ENCODE assay signal across 8 mouse cellular contexts in the genomic region with DNA sequence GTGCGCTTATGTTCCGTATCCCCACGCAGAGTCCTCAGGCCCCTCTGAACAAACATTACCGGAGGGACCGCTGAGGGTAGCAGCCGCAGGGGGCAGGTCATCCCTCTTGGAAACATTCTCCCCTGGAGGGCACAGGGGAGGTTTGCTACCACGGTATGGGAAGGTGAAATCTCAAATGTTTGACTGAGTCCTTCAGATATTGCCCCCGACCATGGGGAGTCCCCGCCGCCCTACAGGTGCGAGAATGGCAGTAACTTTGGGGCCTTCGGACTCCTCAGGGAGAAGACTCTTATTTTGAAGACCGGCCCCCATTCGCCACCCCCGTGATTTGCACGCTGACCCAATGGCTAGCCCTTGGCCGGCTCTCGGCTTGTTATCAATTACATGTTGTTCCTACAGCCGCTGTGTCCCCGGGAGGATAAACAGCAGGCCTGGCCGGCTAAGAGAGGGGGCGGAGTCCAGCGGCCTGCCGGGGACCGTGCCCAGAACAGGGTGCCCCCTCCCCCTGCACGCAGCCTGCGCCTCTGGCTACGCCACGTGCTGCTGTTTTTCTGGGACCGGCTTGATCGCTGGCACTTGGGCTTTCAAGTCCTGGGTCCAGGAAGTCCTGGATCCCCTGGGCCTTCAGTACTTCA. TPM values are rescaled to one million over a fixed set of nuclear protein-coding genes. Genes with fewer than 3 reads are reported as not detected.
DNase-seq lines count a peak whose midpoint lies in the region; ATAC-seq and TF ChIP-seq lines count a peak whose summit lies in the region.

No protein-coding gene starts in this region.

- DNase-seq in G1E (ENCODE audit: low spot score), result no peak
- peak; percentile 65 for DNase-seq in cerebellum, adult 8-10 months
- DNase-seq in forelimb bud, embryonic 11.5 days (ENCODE audit: low read depth, low spot score), result peak; percentile 68
- DNase-seq in heart, postnatal 25 days (ENCODE audit: low spot score), result peak; percentile 97
- peak; percentile 90 for DNase-seq in layer of hippocampus, adult 11-12 months (ENCODE audit: low spot score)
- DNase-seq in liver, embryonic 14.5 days (ENCODE audit: low read depth in 3 of 3, low spot score in 3 of 3), result peak; percentile 28 to 37 (median 36)
- DNase-seq in urinary bladder, postnatal 25 days (ENCODE audit: low spot score), result peak; percentile 70

- H3K36me3 ChIP-seq in G1E (replicated peaks), result no peaks in the 10 kb centered on the region
- H3K36me3 ChIP-seq in liver, embryonic 14.5 days (replicated peaks; ENCODE audit: control insufficient read depth, insufficient read depth, low read depth), result no peaks in the 10 kb centered on the region
- H3K36me3 ChIP-seq in neural tube, embryonic 14.5 days (ENCODE audit: control insufficient read depth, insufficient read depth, low read length), result no peaks in the 10 kb centered on the region

- H3K9me3 ChIP-seq in G1E (replicated peaks), result peaks cover 9% of the 10 kb centered on the region
- no peaks in the 10 kb centered on the region for H3K9me3 ChIP-seq in liver, embryonic 14.5 days (ENCODE audit: control insufficient read depth, low read length)
- H3K9me3 ChIP-seq in neural tube, embryonic 14.5 days (ENCODE audit: control insufficient read depth, low read length), result no peaks in the 10 kb centered on the region

- TF ChIP-seq EP300 in liver, embryonic 14.5 days (IDR thresholded peaks at IDR 0.05; ENCODE audit: low read depth), result no peak

- H3K27ac ChIP-seq in liver, embryonic 14.5 days, result no peak overlapping the region
- H3K27ac ChIP-seq in neural tube, embryonic 14.5 days (ENCODE audit: low read depth, low read length), result peak overlapping the region; percentile 69

- H3K4me2 ChIP-seq in liver, embryonic 14.5 days (ENCODE audit: low read depth), result peak overlapping the region; percentile 61
- peak overlapping the region; percentile 100 for H3K4me2 ChIP-seq in neural tube, embryonic 14.5 days (ENCODE audit: low read depth, low read length)

- H3K27me3 ChIP-seq in G1E (ENCODE audit: insufficient read depth, low read length), result peaks cover 8% of the 10 kb centered on the region; the same call in 1 of the 2 replicates
- peaks cover 21% of the 10 kb centered on the region for H3K27me3 ChIP-seq in liver, embryonic 14.5 days (ENCODE audit: control insufficient read depth, insufficient read depth, low read length)
- peaks cover 12% of the 10 kb centered on the region for H3K27me3 ChIP-seq in neural tube, embryonic 14.5 days (ENCODE audit: control insufficient read depth, insufficient read depth, low read length)

- TF ChIP-seq CTCF in G1E (IDR thresholded peaks at IDR 0.05; ENCODE audit: low read depth, low read length), result no peak
- 0 out of 2 replicates have a peak, but pooled peaks have one; percentile 14 for TF ChIP-seq CTCF in liver, embryonic 14.5 days (IDR thresholded peaks at IDR 0.05; ENCODE audit: low read depth)

- H3K4me3 ChIP-seq in G1E (ENCODE audit: low read depth, low read length), result peak overlapping the region; percentile 20; the same call in 1 of the 2 replicates
- H3K4me3 ChIP-seq in liver, embryonic 14.5 days (ENCODE audit: insufficient read depth in 1 of 2, low read depth in 2 of 2, low read length in 2 of 2), result peak overlapping the region; percentile 48 to 54
- peak overlapping the region; percentile 68 for H3K4me3 ChIP-seq in neural tube, embryonic 14.5 days (ENCODE audit: low read depth, low read length)

- WGBS in liver, embryonic 14.5 days (ENCODE audit: insufficient replicate concordance), result under 1% methylated on average over 31 of the region's 31 CpGs
- WGBS in neural tube, embryonic 14.5 days, result under 1% methylated on average over 31 of the region's 31 CpGs

- intact Hi-C loops in heart, postnatal 25 days (cut with DNase I), result loop anchor here (2.0 to 10.0 kb wide), 2 partner anchors 45 to 261 kb away; no protein-coding TSS in a partner anchor

- H3K4me1 ChIP-seq in G1E (ENCODE audit: insufficient read depth, low read depth, low read length), result no peaks in the 10 kb centered on the region
- H3K4me1 ChIP-seq in liver, embryonic 14.5 days (replicated peaks; ENCODE audit: control insufficient read depth in 2 of 2, insufficient read depth in 2 of 2, low read length in 1 of 2), result peaks cover 0 to 5% of the 10 kb centered on the region in 2 experiments; a peak in 1 of 4 replicates
- H3K4me1 ChIP-seq in neural tube, embryonic 14.5 days (ENCODE audit: control insufficient read depth, insufficient read depth, low read length), result peaks cover 9% of the 10 kb centered on the region; the same call in 1 of the 2 replicates

- H3K9ac ChIP-seq in liver, embryonic 14.5 days (replicated peaks), result no peak overlapping the region
- H3K9ac ChIP-seq in neural tube, embryonic 14.5 days (replicated peaks; ENCODE audit: low read depth, low read length), result peak overlapping the region; percentile 70

- ATAC-seq in G1E (ENCODE audit: extremely low read depth, insufficient number of reproducible peaks, low FRiP score, poor library complexity, severe bottlenecking), result no peak
- peak; percentile 70 for ATAC-seq in liver, embryonic 14.5 days (ENCODE audit: insufficient read depth)
- peak; percentile 69 for ATAC-seq in neural tube, embryonic 14.5 days (ENCODE audit: low read depth)

RNA-seq across cellular contexts. Expression of gene Klf15, which starts 1.0 kb away (rescaled TPM):
- total RNA-seq in G1E (2014; fragmentation: Nextera tagmentation), result not detected in 2 replicates
- 0.05 TPM in 1 of 2 replicates, not detected in the other for total RNA-seq in G1E (2017)
- not detected in 2 replicates for polyA plus RNA-seq in G1E (2012)
- total RNA-seq in heart, postnatal 25 days (2021), result 10 to 100 TPM; 45.1 to 56.9 TPM
- 7.1 and 7.6 TPM in 2 replicates for polyA plus RNA-seq in liver, embryonic 14.5 days (2012; rRNA removed)
- 9.9 and 10.2 TPM in 2 replicates for polyA plus RNA-seq in liver, embryonic 14.5 days (2014; fragmentation: Nextera tagmentation; extraction: Ambion mirVana)
- 16.1 and 16.6 TPM in 2 replicates for polyA plus RNA-seq in neural tube, embryonic 14.5 days (2014; fragmentation: Nextera tagmentation; extraction: Ambion mirVana)

RNA-seq across cellular contexts. Expression of gene Aldh1l1, which starts 22.9 kb away (rescaled TPM):
- total RNA-seq in G1E (2014; fragmentation: Nextera tagmentation) (not detected in 2 replicates), G1E (2017) (0.05 TPM in 1 of 2 replicates, not detected in the other)
- polyA plus RNA-seq in G1E (2012), result not detected in 2 replicates
- total RNA-seq in heart, postnatal 25 days (2021), result 1 to 10 TPM; 1.5 to 2.3 TPM
- polyA plus RNA-seq in liver, embryonic 14.5 days (2012; rRNA removed), result 8.4 and 9.2 TPM in 2 replicates
- 10.6 and 12.5 TPM in 2 replicates for polyA plus RNA-seq in liver, embryonic 14.5 days (2014; fragmentation: Nextera tagmentation; extraction: Ambion mirVana)
- polyA plus RNA-seq in neural tube, embryonic 14.5 days (2014; fragmentation: Nextera tagmentation; extraction: Ambion mirVana), result 53.3 and 53.5 TPM in 2 replicates

RNA-seq across cellular contexts. Expression of gene Cfap100, which starts 34.7 kb away (rescaled TPM):
- total RNA-seq in G1E (2014; fragmentation: Nextera tagmentation) (not detected in 2 replicates), G1E (2017) (0.27 TPM in 1 of 2 replicates, not detected in the other)
- polyA plus RNA-seq in G1E (2012), result not detected in 2 replicates
- total RNA-seq in heart, postnatal 25 days (2021), result under 1 TPM in 1 of 2 experiments, not detected in 1; 0.67 TPM
- polyA plus RNA-seq in liver, embryonic 14.5 days (2012; rRNA removed), result 0.01 and 0.18 TPM in 2 replicates
- 0.06 TPM in 1 of 2 replicates, not detected in the other for polyA plus RNA-seq in liver, embryonic 14.5 days (2014; fragmentation: Nextera tagmentation; extraction: Ambion mirVana)
- 7.4 and 8.5 TPM in 2 replicates for polyA plus RNA-seq in neural tube, embryonic 14.5 days (2014; fragmentation: Nextera tagmentation; extraction: Ambion mirVana)
